Mouse (Mus musculus) cortical plate, adult 2 months (tissue): ENCODE measurements around the gene Lsamp. TPM values are rescaled to one million over a fixed set of nuclear protein-coding genes. Genes with fewer than 3 reads are reported as not detected.

Experiments
- H3K27ac ChIP-seq: fragments of 200-500 bp; 2 replicates; pipeline ENCODE4 v1.5.1; 2012; ENCODE audit warnings: low read length, control low read depth, inconsistent platforms; ENCODE audit not compliant: insufficient read depth
- H3K4me1 ChIP-seq: fragments of 200-500 bp; 2 replicates; pipeline ENCODE4 v1.6.1; 2011; ENCODE audit warnings: low read length; ENCODE audit not compliant: control insufficient read depth, insufficient read depth
- H3K4me3 ChIP-seq: fragments of 200-500 bp; 2 replicates; pipeline ENCODE4 v1.5.1; 2011; ENCODE audit warnings: mild to moderate bottlenecking, low read length, control low read depth; ENCODE audit not compliant: insufficient read depth
- CTCF ChIP-seq: fragments of 200-500 bp; IDR thresholded peaks from 2 replicates; pipeline ENCODE4 v1.5.1; 2011; ENCODE audit warnings: mild to moderate bottlenecking, control low read depth, low read length; ENCODE audit not compliant: insufficient read depth; ENCODE audit errors: extremely low read depth
- POLR2A ChIP-seq: fragments of 200-500 bp; IDR thresholded peaks from 2 replicates; pipeline ENCODE4 v1.6.1; 2011; ENCODE audit warnings: mild to moderate bottlenecking, low read length, control low read depth; ENCODE audit not compliant: insufficient read depth; ENCODE audit errors: extremely low read depth
- polyA plus RNA-seq: library from polyadenylated mRNA; depleted of rRNA; stranded (reverse); fragments of >200 nt; gene quantifications from 2 replicates; pipeline ENCODE4 v1.2.3, GENCODE M21; 2012; rRNA removed

Gene Lsamp
- polyA plus RNA-seq = 99.8 and 109 TPM in 2 replicates

DNA sequence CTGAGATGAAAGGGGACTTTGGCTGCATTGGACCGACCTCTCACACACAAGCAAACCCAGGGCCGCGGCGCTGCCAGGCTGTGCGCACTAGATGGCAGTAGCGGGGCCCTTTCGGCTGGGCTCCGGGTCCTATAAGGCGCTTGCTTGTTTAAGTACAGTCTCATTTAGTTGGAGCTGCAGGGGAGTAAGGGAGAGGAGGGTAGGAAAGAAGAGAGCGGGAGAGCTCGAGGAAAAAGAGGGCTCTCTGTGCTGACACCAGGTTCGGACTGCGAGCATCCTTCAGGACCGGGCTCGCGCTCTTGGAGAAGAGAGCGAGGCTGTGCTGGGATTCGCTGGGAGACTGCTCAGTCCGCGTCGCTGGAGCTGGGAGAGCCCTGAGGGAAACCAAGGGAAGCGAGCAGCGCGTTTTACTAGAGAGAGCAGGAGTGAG is at the start of gene Lsamp:
Gene Lsamp, plus strand, starts transcription at position 157 of the 430 bp plus-strand sequence.
- peak within 1 kb of the TSS; percentile 77 for H3K4me3 ChIP-seq
- peaks cover 2% of the 10 kb centered on the region for H3K4me1 ChIP-seq
- peak; percentile 84 for TF ChIP-seq POLR2A
- peak; percentile 67 for TF ChIP-seq CTCF
- peak within 1 kb of the TSS; percentile 12 for H3K27ac ChIP-seq

DNA sequence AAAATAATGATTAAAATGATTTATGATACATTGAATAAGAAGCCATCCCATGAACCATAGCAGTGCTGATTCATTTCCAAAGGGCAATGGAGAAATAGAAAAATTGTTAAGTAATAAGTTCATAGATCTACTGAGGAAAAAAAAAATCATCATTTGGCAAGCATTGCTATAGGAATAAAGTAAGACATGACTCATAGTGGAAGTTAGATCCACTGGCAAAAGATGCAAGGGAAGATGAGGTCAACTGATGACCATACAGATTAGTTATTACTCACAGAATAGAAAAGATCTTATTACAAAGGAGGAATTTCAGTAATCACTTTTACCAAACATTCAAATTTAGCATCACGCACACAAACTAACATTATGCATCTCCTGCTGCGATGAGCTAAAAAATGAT is 26.5 kb upstream of the Lsamp start:
- Histone ChIP-seq H3K4me3 (no peak overlapping the region), H3K4me1 (no peaks in the 10 kb centered on the region), H3K27ac (no peak overlapping the region)
- TF ChIP-seq POLR2A (no peak), CTCF (no peak)

DNA sequence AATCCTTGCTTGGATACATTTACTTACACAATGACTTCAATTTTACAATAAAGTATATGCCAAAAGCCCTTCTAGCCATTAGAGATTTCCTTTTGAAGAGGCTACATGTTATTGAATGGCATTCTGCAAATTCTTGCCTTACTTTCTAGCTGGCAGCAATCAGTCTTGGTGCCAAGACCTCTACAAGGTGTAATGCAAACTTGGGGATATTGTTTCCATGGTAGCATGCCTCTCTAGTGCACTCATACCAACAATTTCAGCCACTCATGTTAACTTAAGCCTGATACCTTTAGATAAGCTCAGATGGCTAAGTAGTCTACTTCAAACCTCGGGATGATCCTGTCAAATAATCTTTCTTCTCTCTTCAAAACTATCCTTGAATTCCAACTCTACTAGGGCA is 11.4 kb upstream of the Lsamp start:
- Histone ChIP-seq H3K27ac (no peak overlapping the region), H3K4me3 (no peak overlapping the region), H3K4me1 (no peaks in the 10 kb centered on the region)
- TF ChIP-seq POLR2A (no peak), CTCF (no peak)

DNA sequence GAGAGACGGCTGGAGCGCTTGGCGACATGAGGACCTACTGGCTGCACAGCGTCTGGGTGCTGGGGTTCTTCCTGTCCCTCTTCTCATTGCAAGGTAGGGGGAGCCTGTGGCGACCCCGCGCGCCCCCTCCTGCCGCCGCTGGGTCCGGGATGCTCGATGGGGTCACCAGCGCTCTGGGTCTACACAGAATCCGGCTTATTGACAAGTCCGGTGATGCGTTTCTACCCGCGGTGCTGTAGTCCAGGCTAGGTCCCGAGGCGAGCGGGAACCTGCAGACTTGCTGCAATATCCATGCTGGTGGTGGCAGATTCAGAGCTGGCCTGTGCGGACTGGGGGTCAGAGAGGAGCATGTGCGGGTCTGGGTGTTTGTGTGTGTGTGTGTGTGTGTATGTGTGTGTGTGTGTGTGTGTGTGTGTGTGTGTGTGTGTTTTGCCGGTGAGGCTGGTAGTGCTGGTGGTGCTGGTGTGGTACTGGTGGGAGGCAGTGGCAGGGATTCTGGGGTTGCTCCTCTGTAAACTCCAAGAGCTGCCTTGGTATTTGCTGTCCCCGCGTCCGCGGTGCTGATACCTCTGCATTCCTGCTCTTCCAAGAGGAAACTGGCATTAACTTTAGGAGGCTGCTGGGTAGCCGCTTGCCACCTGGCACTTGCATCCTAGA is 602 bp downstream of the Lsamp start:
- H3K27ac ChIP-seq = peak overlapping the region; percentile 12
- TF ChIP-seq CTCF (no peak), POLR2A (no peak)
- H3K4me3 ChIP-seq = peak overlapping the region; percentile 77
- peaks cover 2% of the 10 kb centered on the region for H3K4me1 ChIP-seq

DNA sequence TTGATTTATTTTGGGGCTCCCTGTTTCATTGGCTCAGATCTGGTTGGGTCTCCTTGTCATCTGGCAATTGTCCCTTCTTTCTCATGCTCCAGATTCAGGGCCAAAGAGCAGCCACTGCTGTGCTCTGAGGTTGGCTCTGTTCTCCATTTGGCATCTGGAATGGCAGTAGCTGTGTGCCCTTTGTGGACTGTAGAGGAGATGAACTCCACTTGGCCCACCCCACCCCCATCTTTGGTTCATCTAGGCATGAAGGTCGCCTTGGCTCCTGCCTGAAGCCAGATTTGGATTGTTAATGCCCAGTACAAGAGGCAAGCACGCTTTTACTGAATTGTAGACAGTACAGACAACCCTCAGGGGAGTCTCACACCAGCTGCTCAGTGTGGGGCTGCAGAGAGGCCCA is 4.3 kb downstream of the Lsamp start:
- peaks cover 2% of the 10 kb centered on the region for H3K4me1 ChIP-seq
- H3K27ac ChIP-seq = no peak overlapping the region
- H3K4me3 ChIP-seq = no peak overlapping the region
- TF ChIP-seq CTCF (no peak), POLR2A (no peak)

DNA sequence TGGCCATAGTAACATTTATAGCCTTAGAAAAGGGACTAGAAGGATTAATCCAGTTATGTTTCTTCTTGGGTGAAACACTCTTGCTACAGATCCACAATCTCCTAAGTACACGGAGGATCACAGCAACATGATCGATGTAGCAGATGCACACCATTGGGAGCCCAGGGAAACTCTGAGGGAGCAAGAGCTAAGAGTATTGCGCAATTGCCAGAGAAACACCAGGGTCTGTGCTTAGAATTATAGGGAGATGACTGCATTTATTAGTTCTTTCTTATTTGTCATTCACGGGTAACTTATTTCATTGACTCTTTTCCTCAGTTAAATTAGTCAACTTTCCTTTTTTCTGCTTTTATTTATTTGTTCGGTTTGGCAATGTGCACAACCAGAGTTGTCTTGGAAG is 10.7 kb downstream of the Lsamp start:
- Histone ChIP-seq H3K4me1 (no peaks in the 10 kb centered on the region), H3K27ac (no peak overlapping the region), H3K4me3 (no peak overlapping the region)
- no peak for TF ChIP-seq POLR2A
- TF ChIP-seq CTCF = no peak

DNA sequence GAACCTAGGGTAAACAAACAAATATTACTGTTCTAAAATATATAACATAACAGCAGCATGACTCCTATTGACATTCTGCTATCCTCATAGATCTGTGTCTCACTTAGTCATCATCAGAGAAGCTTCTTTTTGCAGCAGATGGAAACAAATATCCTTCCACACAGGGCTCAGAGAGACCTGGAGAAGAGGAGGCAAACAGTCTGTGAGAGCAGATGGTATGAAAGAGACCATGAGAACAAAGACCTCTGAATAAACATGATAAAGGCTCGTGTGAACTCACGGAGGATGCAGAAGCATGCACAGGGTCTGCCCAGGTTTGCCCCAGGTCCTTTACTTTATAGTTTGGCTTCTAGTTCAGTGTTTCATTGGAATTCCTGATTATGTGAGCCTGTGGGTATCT is 24.6 kb downstream of the Lsamp start:
- no peaks in the 10 kb centered on the region for H3K4me1 ChIP-seq
- no peak overlapping the region for H3K4me3 ChIP-seq
- no peak overlapping the region for H3K27ac ChIP-seq
- TF ChIP-seq POLR2A (no peak), CTCF (no peak)

DNA sequence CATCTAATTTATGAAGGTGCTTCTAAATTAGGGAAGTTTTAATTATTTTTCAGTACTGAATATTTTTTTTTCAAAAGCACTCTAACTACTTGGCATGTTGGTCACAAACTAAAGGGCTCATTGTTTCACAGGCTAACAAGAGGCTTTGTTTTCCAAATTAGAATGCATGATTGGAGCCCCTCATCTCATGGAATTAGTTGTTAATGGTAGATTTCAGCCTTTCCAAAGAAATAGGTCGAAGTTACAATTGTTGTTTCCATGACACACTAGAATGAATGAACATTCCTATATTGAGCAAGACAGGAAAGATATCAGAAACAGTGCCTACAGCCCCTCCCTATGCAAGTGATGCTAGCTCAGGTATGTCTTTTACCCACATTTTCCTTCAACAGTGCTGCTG is 26.9 kb downstream of the Lsamp start:
- Histone ChIP-seq H3K27ac (no peak overlapping the region), H3K4me3 (no peak overlapping the region), H3K4me1 (no peaks in the 10 kb centered on the region)
- no peak for TF ChIP-seq CTCF
- no peak for TF ChIP-seq POLR2A

DNA sequence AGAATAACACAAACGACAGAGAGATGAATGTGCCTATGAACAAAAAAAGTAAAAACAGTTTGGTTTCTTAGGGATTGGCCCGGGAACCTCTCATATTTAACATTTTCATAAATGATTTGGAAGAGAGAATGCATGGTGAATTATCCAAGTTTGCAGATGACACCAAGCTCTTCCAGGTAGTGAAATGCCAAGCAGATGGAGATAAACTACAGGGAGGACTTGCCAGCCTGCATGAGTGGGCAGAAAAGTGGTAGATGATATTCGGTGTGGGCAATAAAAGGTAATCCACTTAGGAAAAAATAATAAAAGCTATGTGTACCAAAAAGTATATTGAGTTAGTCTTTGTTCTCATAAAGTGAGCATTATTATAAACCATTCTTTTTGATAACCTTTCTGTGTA is 38.5 kb downstream of the Lsamp start:
- H3K4me1 ChIP-seq = no peaks in the 10 kb centered on the region
- no peak for TF ChIP-seq CTCF
- no peak for TF ChIP-seq POLR2A
- no peak overlapping the region for H3K27ac ChIP-seq
- H3K4me3 ChIP-seq = no peak overlapping the region

DNA sequence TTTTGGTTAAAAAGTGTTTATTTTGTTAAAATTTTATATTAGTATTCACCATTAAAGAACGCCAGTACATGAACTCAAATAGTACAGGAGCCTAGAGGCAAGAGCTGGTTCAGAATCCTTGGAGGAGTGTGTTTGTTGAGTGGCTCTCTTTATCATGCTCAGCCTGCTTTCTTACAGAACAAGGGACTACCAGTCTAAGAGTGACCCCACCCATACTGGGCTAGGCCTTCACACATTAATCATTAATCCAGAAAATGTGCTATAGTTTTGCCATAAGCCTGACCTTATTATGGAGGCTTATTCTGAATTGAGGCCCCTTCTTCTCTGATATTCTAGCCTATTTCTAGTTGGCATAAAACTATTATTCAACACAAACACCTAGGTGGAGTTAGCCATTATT is 52.6 kb downstream of the Lsamp start:
- no peaks in the 10 kb centered on the region for H3K4me1 ChIP-seq
- no peak overlapping the region for H3K27ac ChIP-seq
- no peak overlapping the region for H3K4me3 ChIP-seq
- TF ChIP-seq POLR2A (no peak), CTCF (no peak)

DNA sequence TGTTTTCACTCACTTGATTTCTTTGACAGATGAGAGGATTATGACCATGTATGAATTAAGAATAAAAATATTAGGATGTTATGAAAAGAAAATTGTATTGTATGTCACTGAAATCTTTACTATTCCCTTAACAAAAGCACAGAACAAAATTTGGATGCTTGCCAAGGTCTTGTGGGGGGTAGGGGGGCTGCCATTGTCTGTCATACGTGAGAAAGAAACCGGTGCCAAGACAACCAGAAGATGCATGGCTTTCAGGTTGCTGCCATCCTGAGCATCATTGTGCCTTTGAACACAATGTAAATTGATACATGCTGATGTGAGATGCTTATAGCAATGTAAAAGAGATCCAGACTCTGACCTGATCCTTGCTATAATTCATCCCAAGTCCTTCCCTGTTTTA is 75.4 kb downstream of the Lsamp start:
- Histone ChIP-seq H3K4me3 (no peak overlapping the region), H3K27ac (no peak overlapping the region), H3K4me1 (no peaks in the 10 kb centered on the region)
- TF ChIP-seq POLR2A (no peak), CTCF (no peak)
